In the genomic region with DNA sequence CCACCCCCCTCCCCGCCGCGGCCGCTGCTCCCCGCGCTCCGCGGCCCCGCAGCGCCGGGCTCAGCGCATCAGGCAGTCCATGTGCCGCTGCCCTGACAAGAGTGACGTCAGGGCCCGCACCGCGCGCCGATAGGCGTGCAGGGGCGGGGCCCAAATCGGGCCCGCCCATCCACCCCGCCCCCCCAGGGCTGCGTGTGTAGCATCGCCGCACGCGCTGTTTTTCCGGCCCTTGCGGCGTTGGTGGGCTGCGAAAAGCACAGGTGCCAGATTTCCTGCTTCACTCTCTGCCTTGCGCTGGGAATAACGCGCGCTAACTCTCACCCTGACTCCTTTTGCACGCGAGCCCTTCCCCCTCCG, we compare ENCODE assay signal across 8 mouse cellular contexts. TPM values are rescaled to one million over a fixed set of nuclear protein-coding genes. Genes with fewer than 3 reads are reported as not detected.
DNase-seq lines count a peak whose midpoint lies in the region; ATAC-seq lines count a peak whose summit lies in the region.

A gene (minus strand): TSS at position 79 of the 357 bp plus-strand sequence.

- peaks cover 12% of the 10 kb centered on the region for H3K4me1 ChIP-seq in erythroblast, embryonic 14.5 days (ENCODE audit: control insufficient read depth)
- H3K4me1 ChIP-seq in heart, embryonic 12.5 days (replicated peaks) = peaks cover 28% of the 10 kb centered on the region
- H3K4me1 ChIP-seq in kidney, embryonic 16.5 days (ENCODE audit: insufficient read depth, low read length) = peaks cover 35% of the 10 kb centered on the region

- peak; percentile 89 for DNase-seq in CD4-positive helper T cell, adult 2 months (ENCODE audit: low read depth, low spot score)
- DNase-seq in brain, embryonic 18.5 days (ENCODE audit: low read depth, low spot score) = peak; percentile 84
- DNase-seq in liver = peak; percentile 85
- DNase-seq in monocyte, adult 2 months (ENCODE audit: low read depth in 1 of 2, low spot score in 2 of 2) = peak; percentile 17 to 40
- peak; percentile 31 to 49 for DNase-seq in spleen, postnatal 14 days (ENCODE audit: low spot score in 2 of 2)

- H3K36me3 ChIP-seq in erythroblast, embryonic 14.5 days (ENCODE audit: control insufficient read depth) = no peaks in the 10 kb centered on the region
- no peaks in the 10 kb centered on the region for H3K36me3 ChIP-seq in heart, embryonic 12.5 days
- H3K36me3 ChIP-seq in kidney, embryonic 16.5 days (ENCODE audit: insufficient read depth, low read length) = no peaks in the 10 kb centered on the region

- under 1% methylated on average over 30 of the region's 40 CpGs for WGBS in heart, embryonic 12.5 days
- WGBS in kidney, embryonic 16.5 days = 0% methylated on average over 31 of the region's 40 CpGs

- peaks cover 64% of the 10 kb centered on the region for H3K27me3 ChIP-seq in erythroblast, embryonic 14.5 days (ENCODE audit: control insufficient read depth)
- H3K27me3 ChIP-seq in heart, embryonic 12.5 days (replicated peaks) = peaks cover 26% of the 10 kb centered on the region
- peaks cover 12% of the 10 kb centered on the region for H3K27me3 ChIP-seq in kidney, embryonic 16.5 days (ENCODE audit: insufficient read depth, low read length)

- ATAC-seq in heart, embryonic 12.5 days (ENCODE audit: insufficient number of reproducible peaks, low FRiP score) = peak; percentile 94
- peak; percentile 96 for ATAC-seq in kidney, embryonic 16.5 days (ENCODE audit: low FRiP score, low TSS enrichment)

- peak within 1 kb of the TSS; percentile 96 for H3K4me2 ChIP-seq in heart, embryonic 12.5 days
- peak within 1 kb of the TSS; percentile 90 for H3K4me2 ChIP-seq in kidney, embryonic 16.5 days (replicated peaks; ENCODE audit: low read depth, low read length)

- H3K9ac ChIP-seq in heart, embryonic 12.5 days = peak within 1 kb of the TSS; percentile 74
- peak within 1 kb of the TSS; percentile 36 for H3K9ac ChIP-seq in kidney, embryonic 16.5 days (replicated peaks; ENCODE audit: low read length)

- H3K9me3 ChIP-seq in erythroblast, embryonic 14.5 days (ENCODE audit: control insufficient read depth, low read length) = peaks cover 3% of the 10 kb centered on the region; the same call in 1 of the 2 replicates
- no peaks in the 10 kb centered on the region for H3K9me3 ChIP-seq in heart, embryonic 12.5 days (replicated peaks)
- H3K9me3 ChIP-seq in kidney, embryonic 16.5 days (ENCODE audit: low read length) = no peaks in the 10 kb centered on the region

- H3K27ac ChIP-seq in heart, embryonic 12.5 days (ENCODE audit: poor library complexity, severe bottlenecking) = no peak within 1 kb of the TSS
- H3K27ac ChIP-seq in kidney, embryonic 16.5 days (ENCODE audit: low read length) = no peak within 1 kb of the TSS

- peak within 1 kb of the TSS; percentile 43 for H3K4me3 ChIP-seq in erythroblast, embryonic 14.5 days (replicated peaks)
- peak within 1 kb of the TSS; percentile 60 for H3K4me3 ChIP-seq in heart, embryonic 12.5 days
- H3K4me3 ChIP-seq in kidney, embryonic 16.5 days (ENCODE audit: low read length) = peak within 1 kb of the TSS; percentile 53

RNA-seq across cellular contexts. Expression of the gene that starts here (rescaled TPM):
- polyA plus RNA-seq in erythroblast, embryonic 14.5 days (2012) = 0.01 and 0.20 TPM in 2 replicates
- 2.7 and 3.7 TPM in 2 replicates for polyA plus RNA-seq in heart, embryonic 12.5 days (2016; fragmentation: Nextera tagmentation; extraction: Ambion mirVana)
- polyA plus RNA-seq in kidney, embryonic 16.5 days (2015; fragmentation: Nextera tagmentation; extraction: Ambion mirVana) = 2.3 and 2.8 TPM in 2 replicates

Comparison
In these comparisons a context has a peak if more than half of its experiments do, and no peak if none do; other contexts are left out.
1. DNase-seq: peak in every context shown above with its lines; median percentile 89 in CD4-positive helper T cell, adult 2 months; 85 in liver; 84 in brain, embryonic 18.5 days; 40 in spleen, postnatal 14 days; 28 in monocyte, adult 2 months.